Mouse (Mus musculus) hindbrain, postnatal 0 days (tissue): Measurements from ENCODE around the gene Sart1. TPM values are rescaled to one million over a fixed set of nuclear protein-coding genes. Genes with fewer than 3 reads are reported as not detected.
"Not testable (repeated sequence)": the region's sequence is repeated elsewhere in the genome, so short reads cannot be mapped to it uniquely, and the experiment has no call there.

Source experiments
- ATAC-seq: fragments of 200-750 bp; cut with Nextera tagmentation; 2 replicates; pipeline ENCODE4 v1.8.0; 2017; ENCODE audit warnings: mild to moderate bottlenecking, moderate TSS enrichment, moderate library complexity
- DNase-seq: peaks from one replicate; pipeline ENCODE4 v3.0.0-alpha.2; 2015; ENCODE audit warnings: low spot score
- H3K27ac ChIP-seq: fragments of 300-500 bp; sonication (generic); 2 replicates; pipeline ENCODE4 v1.5.1; 2014; ENCODE audit warnings: mild to moderate bottlenecking
- H3K27me3 ChIP-seq: fragments of 300-500 bp; sonication (generic); 2 replicates; pipeline ENCODE4 v1.6.1; 2014; ENCODE audit warnings: low read length, mixed read lengths; ENCODE audit not compliant: insufficient read depth
- H3K36me3 ChIP-seq: fragments of 300-500 bp; sonication (generic); 2 replicates; pipeline ENCODE4 v1.6.1; 2014; ENCODE audit warnings: low read length, mixed read lengths; ENCODE audit not compliant: insufficient read depth
- H3K4me1 ChIP-seq: fragments of 300-500 bp; sonication (generic); 2 replicates; pipeline ENCODE4 v1.6.1; 2014; ENCODE audit warnings: antibody characterized with exemption, low read length, mixed read lengths; ENCODE audit not compliant: insufficient read depth
- H3K4me2 ChIP-seq: fragments of 300-500 bp; sonication (generic); 2 replicates; pipeline ENCODE4 v1.6.1; 2014; ENCODE audit warnings: low read depth, mild to moderate bottlenecking, low read length, moderate library complexity, mixed read lengths
- H3K4me3 ChIP-seq: fragments of 300-500 bp; sonication (generic); 2 replicates; pipeline ENCODE4 v1.5.1; 2014; ENCODE audit warnings: low read length
- H3K9ac ChIP-seq: fragments of 300-500 bp; sonication (generic); replicated peaks from 2 replicates; pipeline ENCODE4 v1.6.1; 2014; ENCODE audit warnings: mild to moderate bottlenecking, low read length, moderate library complexity, mixed read lengths
- H3K9me3 ChIP-seq: fragments of 300-500 bp; sonication (generic); 2 replicates; pipeline ENCODE4 v1.6.1; 2016; ENCODE audit warnings: low read length, mixed read lengths
- CTCF ChIP-seq: IDR thresholded peaks from 2 replicates; pipeline ENCODE4 v1.5.1; 2016; ENCODE audit warnings: antibody characterized with exemption, control low read depth, low read depth
- WGBS: fragments of 180-500 bp; shearing (Covaris S2); extraction: QIAGEN DNeasy Blood & Tissue Kit; methylation state at CpG from one replicate; pipeline ENCODE4 v1.1.7; 2014; 5-methylcytosine and 5-hydroxymethylcytosine counted together
- polyA plus RNA-seq: library from polyadenylated mRNA; unstranded; fragments of >200 nt; fragmentation: Nextera tagmentation; extraction: Ambion mirVana; gene quantifications from 2 replicates; pipeline ENCODE4 v1.2.1, GENCODE M21; 2015
- total RNA-seq: library from RNA; depleted of rRNA; stranded (reverse); fragments of >200 nt; gene quantifications from 2 replicates; pipeline ENCODE4 v1.2.3, GENCODE M21; 2014

Sart1 gene
- total and polyA plus RNA-seq, 2 experiments from 2014 or later, result 30.5 to 45.0 TPM

DNA sequence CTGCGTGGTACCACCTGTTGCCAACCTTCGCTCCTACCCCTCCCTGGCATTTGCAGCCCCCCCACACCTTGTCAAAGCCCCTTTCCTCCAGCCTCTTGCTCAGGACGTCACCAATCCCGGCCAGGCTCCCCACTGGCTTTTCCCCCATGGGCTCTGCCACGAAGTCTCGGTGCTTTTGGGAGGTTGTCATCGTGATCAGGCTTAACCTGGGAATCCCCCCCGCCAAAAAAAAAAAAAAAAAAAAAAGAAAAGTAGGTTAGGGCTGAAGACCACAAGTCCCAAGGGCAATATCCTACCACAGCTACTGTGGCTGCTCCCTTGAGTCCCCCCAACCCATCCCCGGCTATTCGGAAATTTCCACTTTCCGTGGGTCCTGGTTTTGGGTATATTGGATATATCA lies 22.8 kb downstream of the Sart1 start:
- H3K4me3 ChIP-seq, result peak overlapping the region; percentile 94
- peak overlapping the region; percentile 92 for H3K27ac ChIP-seq
- 16% methylated on average over 11 of the region's 11 CpGs for WGBS
- TF ChIP-seq CTCF, result no peak
- no peaks in the 10 kb centered on the region for H3K9me3 ChIP-seq
- DNase-seq, result no peak
- peaks cover 14% of the 10 kb centered on the region; the same call in 1 of the 2 replicates for H3K4me1 ChIP-seq
- H3K9ac ChIP-seq, result peak overlapping the region; percentile 75
- no peak; the same call in 1 of the 2 replicates for ATAC-seq
- peaks cover 40% of the 10 kb centered on the region for H3K36me3 ChIP-seq
- peak overlapping the region; percentile 95 for H3K4me2 ChIP-seq
- no peaks in the 10 kb centered on the region for H3K27me3 ChIP-seq

DNA sequence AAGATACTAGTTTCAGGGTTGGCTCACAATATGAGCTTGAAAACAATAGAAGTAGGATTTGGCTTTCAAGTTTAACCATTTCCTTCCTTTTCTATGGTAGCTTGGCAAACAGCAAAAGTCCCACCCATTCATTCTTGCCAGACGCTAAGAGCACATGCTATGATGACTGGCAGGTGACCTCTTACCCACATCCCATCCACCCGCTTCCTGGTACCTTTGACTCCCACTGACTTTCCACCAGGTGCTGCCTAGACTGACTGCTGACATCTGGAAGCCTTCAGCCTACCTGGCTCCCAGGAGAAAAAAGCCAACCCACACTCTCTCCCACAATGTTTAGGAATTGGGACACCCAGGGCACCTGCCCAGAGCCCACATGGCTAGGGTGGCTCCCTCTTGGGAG lies 24.4 kb downstream of the Sart1 start:
- TF ChIP-seq CTCF, result no peak
- WGBS, result 91% methylated on average over 2 of the region's 2 CpGs
- peaks cover 14% of the 10 kb centered on the region; the same call in 1 of the 2 replicates for H3K4me1 ChIP-seq
- DNase-seq (no peak), ATAC-seq (no peak)
- H3K4me2 ChIP-seq, result no peak overlapping the region
- H3K27ac ChIP-seq, result no peak overlapping the region
- peaks cover 23% of the 10 kb centered on the region for H3K36me3 ChIP-seq
- H3K9me3 ChIP-seq, result no peaks in the 10 kb centered on the region
- no peaks in the 10 kb centered on the region for H3K27me3 ChIP-seq
- no peak overlapping the region for H3K9ac ChIP-seq
- no peak overlapping the region for H3K4me3 ChIP-seq

GRCm38 (mm10) chr19:5362186-5362585 lies 26.3 kb downstream of the Sart1 start:
- no peak overlapping the region for H3K4me3 ChIP-seq
- ATAC-seq (no peak), DNase-seq (no peak)
- H3K4me1 ChIP-seq, result peaks cover 6% of the 10 kb centered on the region; the same call in 1 of the 2 replicates
- H3K9me3 ChIP-seq, result no peaks in the 10 kb centered on the region
- H3K27ac ChIP-seq, result no peak overlapping the region
- H3K27me3 ChIP-seq, result no peaks in the 10 kb centered on the region
- peaks cover 17% of the 10 kb centered on the region for H3K36me3 ChIP-seq
- TF ChIP-seq CTCF, result no peak
- 88% methylated on average over 2 of the region's 2 CpGs for WGBS
- H3K4me2 ChIP-seq, result no peak overlapping the region
- no peak overlapping the region for H3K9ac ChIP-seq

- DNase-seq, result no peak
- H3K4me1 ChIP-seq, result no peaks in the 10 kb centered on the region
- TF ChIP-seq CTCF, result no peak
- ATAC-seq, result no peak
- no peak overlapping the region for H3K27ac ChIP-seq
- H3K9ac ChIP-seq, result no peak overlapping the region
- no peak overlapping the region for H3K4me2 ChIP-seq
- WGBS, result no CpG with 5 or more reads among the region's 1 CpGs
- no peaks in the 10 kb centered on the region for H3K9me3 ChIP-seq
- no peaks in the 10 kb centered on the region for H3K27me3 ChIP-seq
- H3K4me3 ChIP-seq, result no peak overlapping the region
- no peaks in the 10 kb centered on the region for H3K36me3 ChIP-seq
These were observed 32.4 kb downstream of the Sart1 start for GRCm38 (mm10) chr19:5356080-5356479.

DNA sequence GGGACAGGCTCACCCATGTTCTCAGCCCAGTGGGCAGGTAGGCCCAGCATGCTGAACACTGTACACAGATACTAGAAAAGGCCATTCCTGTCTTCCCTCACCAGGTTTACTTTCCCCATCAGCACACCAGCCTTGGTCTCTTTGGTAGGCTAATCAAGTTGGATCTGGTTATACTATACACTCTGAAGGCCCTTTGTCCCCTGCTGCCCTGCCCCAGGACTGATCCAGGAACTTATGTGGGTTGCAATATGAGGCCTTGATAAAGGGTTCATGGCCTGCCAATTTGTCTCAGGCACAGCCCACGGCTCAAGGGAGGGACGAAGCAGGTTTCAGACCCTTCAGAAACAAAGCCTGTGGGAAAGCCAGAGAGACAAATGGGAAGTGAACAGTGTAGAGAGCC lies 34.9 kb downstream of the Sart1 start:
- Histone ChIP-seq H3K4me1 (no peaks in the 10 kb centered on the region; the same call in 1 of the 2 replicates), H3K9ac (no peak overlapping the region), H3K27ac (no peak overlapping the region), H3K27me3 (no peaks in the 10 kb centered on the region), H3K36me3 (no peaks in the 10 kb centered on the region), H3K4me3 (no peak overlapping the region), H3K4me2 (no peak overlapping the region), H3K9me3 (no peaks in the 10 kb centered on the region)
- DNase-seq (no peak), ATAC-seq (no peak)
- 79% methylated on average over 2 of the region's 2 CpGs for WGBS
- TF ChIP-seq CTCF, result no peak

GRCm38 (mm10) chr19:5349502-5349873 lies 39.0 kb downstream of the Sart1 start, which contains the start of gene Cst6:
Cst6 (minus strand) TSS chr19:5349574.
- WGBS, result 66% methylated on average over 6 of the region's 6 CpGs
- not testable (repeated sequence) for H3K9me3 ChIP-seq, H3K27me3 ChIP-seq, DNase-seq, ATAC-seq, H3K27ac ChIP-seq, H3K36me3 ChIP-seq, H3K4me1 ChIP-seq
- Histone ChIP-seq H3K4me3 (peak within 1 kb of the TSS; percentile 33), H3K9ac (peak within 1 kb of the TSS; percentile 56), H3K4me2 (peak within 1 kb of the TSS; percentile 63)

DNA sequence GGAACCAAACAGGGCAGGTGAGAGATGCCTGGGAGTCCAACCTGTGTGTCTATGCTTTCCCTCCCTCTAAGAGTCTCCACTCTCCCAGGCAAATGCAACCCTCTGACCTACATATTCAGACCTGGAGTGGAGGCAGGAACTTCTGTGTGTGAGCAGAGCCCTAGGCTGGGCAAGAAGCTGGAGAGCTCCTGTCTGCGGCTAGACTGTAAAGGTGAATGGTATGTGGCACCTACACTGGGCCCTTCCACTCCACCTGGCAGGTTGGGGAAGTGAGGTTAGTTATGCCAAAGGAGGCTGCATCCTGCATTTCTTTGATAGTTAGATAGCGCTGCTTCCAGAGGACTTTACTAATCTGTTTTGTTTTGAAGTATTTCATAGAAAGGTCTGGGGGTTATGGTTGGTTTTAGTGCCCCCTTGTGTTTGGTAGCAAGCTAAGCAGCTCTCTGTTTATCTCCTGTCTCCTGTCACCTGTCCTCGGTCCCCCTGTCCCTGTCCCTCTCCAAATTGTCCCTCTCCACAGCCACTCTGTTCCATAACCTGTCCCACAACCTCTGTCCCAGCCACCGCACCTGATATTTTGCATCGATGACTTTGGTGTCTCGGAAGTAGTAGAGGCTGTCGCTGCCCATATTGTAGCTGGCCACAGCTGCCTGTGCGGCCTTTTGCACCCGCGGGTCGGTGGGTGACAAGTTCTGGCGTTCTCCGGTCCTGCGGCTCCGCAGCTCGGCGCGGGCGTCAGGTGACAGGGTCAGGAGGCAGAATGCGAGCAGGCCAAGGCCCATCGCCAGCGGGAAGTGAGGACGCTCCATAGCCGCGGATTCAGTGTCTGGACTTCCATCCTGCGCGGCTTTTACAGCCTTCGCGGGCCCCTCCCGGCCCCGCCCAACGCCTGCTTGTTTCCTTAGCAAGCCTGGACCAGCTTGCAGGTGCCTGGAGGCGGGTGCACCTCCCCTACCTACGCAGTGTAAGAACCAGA lies 39.7 kb downstream of the Sart1 start:
- WGBS, result 7% methylated on average over 34 of the region's 34 CpGs
- DNase-seq, result peak; percentile 66
- Histone ChIP-seq H3K9ac (peak overlapping the region; percentile 56), H3K4me2 (peak overlapping the region; percentile 63), H3K27ac (no peak overlapping the region), H3K4me3 (peak overlapping the region; percentile 33), H3K36me3 (no peaks in the 10 kb centered on the region), H3K9me3 (no peaks in the 10 kb centered on the region), H3K4me1 (no peaks in the 10 kb centered on the region; the same call in 1 of the 2 replicates), H3K27me3 (no peaks in the 10 kb centered on the region)
- ATAC-seq, result peak; percentile 66
- peak; percentile 70 for TF ChIP-seq CTCF
